Mouse (Mus musculus) embryo, embryonic 10 days (tissue): ENCODE results near the gene Nek9.
A peak's percentile ranks its signal among the peaks of the same experiment; 100 is the strongest.

Experiments
- DNase-seq: peaks from one replicate; pipeline ENCODE4 v3.0.0-alpha.2; 2015; ENCODE audit warnings: low spot score

The Nek9 gene

DNA sequence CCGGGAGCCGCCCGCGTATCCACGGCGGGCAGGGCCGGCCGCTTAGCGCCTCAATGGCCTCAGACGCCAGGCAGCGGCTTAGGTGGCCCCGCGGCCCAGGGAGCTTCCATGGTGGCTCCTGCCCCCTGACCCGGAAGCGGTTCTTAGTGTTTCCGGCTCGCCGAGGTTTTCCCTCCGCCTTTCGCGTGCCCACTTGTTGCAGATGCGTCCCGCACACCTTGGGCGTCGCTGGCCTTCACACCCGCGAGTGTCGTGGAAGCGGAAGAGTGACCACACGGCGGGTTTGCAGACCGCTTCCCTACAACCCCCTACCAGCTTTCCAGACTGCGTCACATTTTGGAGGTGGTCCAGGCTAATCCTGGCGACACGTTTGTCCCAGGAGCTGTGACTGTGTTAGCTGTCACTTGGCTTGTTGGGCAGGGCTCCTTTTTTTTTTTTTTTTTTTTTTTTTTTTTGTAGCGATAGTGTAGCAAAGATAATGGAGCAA is at the start of gene Nek9:
Gene Nek9 (minus strand): TSS at position 120 of the 487 bp plus-strand sequence.
- DNase-seq = peak; percentile 97

DNA sequence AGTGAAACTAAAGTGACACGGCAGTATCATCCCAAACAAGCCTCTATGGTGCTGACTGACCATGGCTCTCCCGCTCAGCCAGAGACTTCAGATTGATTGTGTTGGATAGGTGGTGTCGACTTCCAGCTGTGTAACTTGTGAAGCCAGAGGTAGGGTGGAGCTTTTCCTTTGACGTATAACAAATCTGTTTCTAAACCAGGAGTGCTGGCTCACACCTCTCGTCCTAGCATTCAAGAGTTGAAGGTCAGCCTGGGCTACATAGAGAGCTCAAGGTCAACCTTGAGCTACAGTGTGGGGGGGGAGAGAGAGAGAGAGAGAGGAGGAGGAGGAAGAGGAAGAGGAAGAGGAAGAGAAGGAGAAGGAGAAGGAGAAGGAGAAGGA is 46.8 kb upstream of the Nek9 start:
- no peak for DNase-seq

DNA sequence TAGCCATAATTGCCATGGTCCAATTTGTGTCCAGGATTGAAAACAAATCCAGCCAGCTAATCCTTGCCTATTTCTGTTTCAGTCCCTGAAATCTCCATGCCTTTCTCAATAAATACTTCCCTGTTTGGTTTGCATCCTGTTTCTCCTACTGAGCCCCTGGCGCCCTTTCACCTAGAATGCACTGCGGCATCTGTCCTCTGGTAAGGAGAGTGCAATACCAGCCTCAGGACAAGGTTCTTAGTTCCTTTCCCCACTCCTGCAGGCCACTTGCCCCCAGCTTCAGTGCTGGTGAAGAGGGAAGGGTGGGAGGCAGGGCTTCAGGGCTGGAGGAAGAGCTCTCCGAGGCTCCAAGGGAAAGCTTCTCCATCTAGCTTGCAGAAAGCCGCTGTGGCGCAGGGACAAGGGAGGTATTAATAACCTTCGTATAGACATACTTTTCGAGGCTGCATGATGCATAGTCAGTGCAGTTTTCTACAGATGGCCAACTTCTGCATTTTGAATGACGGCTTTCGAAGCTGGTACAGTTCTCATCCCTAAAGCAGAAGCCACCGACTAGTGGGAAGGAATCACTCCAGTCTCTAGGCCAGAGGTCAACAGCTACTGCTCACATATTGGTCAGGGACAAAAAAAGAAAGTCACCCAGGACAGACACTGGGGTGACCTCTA is 46.3 kb upstream of the Nek9 start:
- no peak for DNase-seq

DNA sequence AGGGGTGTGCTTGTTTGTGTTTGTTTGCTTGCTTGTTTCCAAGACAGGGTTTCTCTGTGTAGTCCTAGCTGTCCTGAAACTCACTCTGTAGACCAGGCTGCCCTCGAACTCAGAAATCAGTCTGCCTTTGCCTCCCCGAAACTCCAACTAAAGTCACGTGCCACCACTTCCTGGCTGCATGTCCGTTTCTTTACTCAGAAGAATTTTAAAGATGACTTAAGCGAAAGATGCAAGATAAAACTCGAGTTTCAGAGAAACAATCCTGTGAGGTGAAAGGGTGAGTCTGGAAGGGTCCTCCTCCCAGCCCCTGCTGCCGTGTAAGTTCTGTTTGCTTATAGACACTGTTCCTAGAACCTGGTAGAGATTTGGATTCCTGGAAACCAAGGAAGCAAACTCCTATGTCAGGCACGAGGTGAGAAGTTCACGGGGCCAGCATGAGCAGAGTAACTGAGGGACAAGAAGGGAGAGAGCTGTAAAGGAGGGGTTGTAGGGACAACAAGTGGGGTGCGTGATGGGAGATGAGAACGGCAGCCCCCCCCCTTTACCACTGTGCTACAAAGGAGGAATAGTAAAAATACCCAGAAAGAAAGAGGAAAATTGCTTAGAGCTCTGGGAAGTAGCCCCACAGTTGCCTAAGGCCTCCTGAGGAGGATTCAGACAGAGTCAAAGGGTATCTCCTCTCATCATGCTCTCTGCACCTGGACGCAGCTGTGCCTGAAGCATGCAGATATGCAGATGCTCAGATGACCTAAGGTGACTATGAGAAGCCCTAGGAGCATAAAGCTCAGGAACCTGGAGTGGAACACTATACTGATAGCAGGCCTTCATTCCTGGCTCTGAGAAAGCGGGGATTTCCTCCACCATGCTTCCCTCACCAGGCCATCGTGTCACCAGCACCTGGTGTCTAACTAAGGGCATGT is 43.9 kb upstream of the Nek9 start:
- DNase-seq = no peak

DNA sequence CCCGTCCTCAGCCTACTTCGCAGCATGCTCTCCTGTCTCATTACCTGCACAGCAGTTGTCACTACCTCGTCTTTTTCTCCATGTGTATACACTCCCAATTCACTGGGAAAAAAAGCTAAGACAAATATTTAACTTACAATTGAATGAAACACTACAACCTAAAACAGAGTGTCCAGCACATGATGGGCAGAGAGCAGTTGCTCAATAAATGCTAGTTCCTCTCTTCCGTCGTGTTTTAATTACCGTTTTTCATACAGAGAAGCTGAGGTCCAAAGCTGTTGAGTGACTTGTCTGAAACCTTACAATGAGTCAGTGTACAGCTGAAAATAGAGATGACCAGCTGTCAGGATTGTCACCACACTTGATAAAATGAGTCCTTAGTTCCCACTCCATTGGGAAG is 42.4 kb upstream of the Nek9 start:
- DNase-seq = no peak

DNA sequence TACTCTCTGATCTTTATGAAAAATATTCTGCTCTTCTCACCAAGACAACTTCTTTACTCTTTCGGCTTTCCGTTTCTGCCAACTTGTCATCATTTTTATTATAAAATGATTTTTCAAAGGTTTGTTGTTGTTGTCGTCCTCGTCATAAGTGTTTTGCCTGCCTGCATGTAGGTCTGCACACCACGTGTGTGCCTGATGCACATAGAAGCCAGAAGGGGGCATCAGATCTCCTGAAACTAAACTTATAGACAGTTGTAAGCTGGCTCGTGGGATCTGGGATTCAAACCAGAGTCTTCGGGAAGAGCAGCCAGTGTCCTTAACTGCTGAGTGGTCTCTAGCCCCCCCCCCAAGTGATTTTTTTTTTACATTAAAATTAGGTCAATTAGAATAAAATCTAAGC is 41.8 kb upstream of the Nek9 start:
- DNase-seq = no peak

DNA sequence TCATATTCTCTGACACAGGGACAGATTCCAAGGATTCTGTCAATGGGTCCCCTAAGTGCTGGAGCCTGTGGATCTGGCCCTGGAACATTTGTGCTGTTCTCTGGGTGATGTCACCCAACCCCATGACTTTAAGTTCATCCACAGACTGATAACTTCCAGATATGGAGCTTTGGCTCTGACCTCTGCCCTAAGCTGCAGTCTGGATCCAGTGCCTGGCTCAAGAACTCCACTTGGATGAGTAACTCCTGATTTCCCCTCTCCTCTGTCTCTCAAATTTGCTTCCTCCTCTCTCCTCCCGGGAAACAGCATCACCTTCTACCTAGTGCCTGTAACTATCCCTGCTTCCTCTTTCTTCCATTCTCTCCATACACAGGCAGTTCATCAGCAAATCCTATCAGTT is 41.1 kb upstream of the Nek9 start:
- DNase-seq = no peak

DNA sequence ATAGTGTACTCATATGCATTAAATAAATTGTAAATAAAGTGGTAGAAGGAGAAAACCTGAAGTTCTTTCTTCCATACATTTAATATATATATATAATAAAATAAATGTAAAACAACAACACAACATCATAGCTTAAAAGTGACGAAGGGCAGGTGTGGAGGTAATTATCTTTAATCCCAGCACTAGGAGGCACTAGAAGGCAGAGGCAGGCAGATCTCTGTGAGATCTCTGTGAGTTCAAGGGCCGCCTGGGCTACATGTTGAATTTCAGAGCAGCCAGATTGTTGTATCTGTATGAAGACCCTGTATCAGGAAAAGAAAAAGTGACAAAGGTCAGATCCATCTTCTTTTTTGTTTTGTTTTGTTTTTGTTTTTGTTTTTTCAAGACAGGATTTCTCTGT is 39.1 kb upstream of the Nek9 start:
- no peak for DNase-seq

DNA sequence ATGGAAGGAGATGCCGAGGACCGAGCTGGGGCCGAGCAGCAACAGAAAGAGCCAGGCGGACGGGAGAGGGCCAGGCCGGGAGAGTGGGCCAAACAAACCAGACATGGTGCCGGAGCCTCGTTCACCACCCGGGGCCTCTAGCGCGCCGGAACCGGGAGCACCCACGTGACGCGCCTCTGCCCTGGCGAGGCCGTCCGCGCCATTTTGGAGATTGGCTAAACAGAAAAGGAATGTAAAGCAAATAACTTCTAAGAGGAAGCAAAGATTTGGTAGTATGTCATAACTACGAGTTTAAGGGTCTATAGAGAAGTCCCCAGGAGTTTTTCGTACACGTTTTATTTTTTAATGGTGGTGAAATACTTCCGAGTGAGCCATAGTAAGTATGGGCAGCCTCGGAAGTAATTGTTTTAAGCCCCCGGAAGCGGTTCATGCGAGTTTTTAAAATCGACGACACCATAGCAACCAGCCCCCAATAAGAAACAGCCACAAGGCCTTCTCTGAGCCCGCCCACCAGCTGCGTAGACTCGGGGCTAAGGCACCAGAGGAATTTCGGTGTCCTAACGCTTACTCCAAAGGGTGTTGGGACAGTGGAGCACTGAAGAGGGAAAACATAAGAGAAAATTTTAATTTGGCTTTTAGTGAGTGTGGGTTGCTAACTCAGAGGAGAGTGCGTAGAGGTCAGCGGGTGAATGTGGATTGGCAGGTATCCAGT is 35.6 kb upstream of the Nek9 start, which contains the start of gene Tmed10:
Gene Tmed10 (minus strand): TSS at position 287 of the 712 bp plus-strand sequence.
- peak; percentile 94 for DNase-seq

DNA sequence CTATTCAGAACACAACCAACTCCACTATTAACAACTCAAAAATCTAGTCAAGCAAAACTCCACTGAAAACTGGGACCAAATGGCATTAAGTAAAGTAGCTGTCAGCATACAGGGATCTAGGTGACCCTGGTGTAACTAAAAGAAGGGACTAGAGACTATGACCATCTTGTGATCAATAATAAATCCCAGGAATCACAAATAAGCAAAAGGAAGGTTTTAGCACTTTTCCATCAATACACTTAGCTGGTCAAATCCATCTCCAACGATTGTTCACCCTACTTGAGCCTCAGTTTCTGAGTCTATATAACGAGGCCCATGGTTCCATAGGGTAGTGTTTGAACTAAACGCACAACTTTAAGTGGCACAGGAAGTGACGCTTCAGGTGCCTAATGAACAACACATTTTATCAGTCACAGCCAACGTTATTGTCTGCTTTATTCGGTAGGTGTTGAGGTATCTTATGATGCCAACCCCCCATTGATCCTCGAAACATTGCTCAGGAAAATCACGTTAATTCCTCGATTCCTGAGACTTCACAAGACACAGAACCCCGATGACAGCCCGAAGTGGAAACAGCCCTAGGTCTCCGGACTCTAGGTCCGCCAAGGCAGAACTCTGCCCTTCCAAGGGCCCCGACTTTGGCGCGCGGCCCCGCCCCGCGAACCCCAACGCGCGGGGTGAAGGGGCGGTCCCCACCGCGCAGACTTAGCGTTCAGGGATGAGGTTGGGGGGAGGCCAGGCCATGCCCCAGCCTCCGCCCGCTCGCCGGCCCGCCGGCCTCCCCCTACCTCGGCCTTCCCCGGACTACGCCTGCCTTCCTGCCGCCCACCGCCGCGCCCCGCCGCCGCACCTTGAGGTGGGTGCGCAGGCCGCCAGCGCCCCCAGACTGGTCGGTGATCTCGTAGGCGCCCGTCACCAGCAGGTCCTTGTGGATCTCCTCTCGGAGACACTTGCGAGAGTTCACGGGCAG is 34.7 kb upstream of the Nek9 start:
- DNase-seq = peak; percentile 55

DNA sequence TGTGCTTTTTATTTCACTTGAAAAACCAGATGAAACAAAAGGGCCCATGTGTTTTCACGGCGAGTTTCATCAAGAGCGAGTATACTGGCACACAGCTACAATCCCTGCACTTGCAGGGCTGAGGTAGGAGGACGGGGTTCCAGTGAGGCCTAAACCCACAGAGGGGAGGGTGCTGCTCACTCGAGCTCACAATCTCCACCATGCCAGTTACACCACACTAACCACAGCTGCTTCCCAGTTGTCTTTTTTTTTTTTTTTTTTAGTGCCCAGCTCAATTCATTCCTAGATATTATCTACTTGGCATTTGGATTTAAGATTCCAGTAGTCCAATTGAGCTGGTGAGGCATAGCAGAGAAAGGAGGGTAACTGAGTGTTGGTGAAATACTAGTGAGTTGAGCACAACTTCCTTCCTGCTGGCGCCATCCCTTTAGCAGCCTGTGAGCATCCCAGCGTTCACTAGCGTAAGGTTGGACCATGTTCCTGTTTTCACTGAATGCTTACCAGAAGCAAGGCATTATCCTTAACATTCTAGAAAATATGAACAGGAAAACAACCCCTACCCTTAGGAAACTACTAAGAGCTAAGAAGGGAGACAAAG is 33.0 kb upstream of the Nek9 start:
- no peak for DNase-seq

DNA sequence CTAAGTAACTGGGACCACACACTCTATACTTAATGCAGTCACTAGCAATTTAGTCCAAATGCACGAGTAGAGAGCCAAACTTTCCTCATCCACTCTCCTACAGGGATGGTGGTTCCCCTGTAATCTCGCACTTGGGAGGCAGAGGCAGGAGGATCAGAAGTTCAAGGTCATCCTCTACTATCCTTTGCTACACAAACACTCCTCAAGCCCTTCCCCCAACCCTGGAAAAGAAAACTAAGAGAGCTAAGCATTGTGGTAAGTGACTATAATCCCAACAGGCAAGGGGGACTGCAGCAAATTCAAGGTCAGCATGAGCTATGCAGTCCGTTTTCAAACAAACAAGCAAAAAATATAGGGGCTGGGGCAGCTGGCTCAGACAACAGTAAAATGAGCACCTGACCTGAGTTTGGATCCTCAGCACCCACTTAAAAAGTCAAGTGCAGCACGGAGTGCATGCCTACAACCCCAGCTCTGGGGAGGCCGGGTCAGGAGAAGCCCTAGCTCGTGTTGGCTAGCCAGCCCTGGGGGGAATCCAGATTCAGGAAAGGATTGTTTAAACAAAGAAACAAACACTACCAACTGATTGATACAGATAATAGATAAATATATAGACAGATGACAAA is 29.4 kb upstream of the Nek9 start:
- no peak for DNase-seq

DNA sequence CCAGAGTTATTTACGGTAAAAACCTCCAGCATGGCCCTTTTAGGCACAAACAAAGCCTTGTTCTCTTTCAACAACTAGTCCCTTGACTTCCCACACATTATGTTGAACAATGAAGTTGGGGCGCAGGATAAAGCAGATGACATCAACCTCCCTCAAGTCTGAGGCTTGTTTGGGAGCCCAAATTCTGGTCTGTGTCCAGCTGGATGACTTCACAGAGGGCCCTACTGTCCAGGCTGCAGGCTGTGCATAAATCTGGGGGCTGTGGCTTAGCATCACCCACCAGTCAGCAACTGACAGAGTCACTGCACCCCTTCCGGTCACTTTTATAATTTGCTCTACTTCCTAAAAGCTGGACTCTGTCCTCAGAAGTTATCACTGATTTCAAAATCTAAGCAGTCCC is 27.1 kb upstream of the Nek9 start:
- DNase-seq = no peak

DNA sequence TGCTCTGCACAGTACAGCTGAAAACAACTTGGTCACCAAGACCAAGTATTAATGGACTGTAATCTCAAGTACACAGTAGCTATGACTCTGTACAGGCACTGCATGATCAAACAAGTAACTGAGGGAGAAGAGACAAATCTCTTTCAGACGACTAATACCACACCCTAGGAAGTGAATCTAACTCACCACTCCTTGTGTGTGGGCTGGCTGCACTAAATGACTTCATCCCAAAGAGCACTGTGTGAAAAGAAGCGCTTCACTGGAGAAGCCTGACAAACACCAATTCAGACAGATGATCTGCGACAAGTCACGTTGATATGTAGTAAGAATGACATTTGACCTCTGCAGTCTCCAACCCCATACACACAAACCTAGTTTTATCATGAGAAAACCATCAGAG is 23.3 kb upstream of the Nek9 start:
- no peak for DNase-seq

DNA sequence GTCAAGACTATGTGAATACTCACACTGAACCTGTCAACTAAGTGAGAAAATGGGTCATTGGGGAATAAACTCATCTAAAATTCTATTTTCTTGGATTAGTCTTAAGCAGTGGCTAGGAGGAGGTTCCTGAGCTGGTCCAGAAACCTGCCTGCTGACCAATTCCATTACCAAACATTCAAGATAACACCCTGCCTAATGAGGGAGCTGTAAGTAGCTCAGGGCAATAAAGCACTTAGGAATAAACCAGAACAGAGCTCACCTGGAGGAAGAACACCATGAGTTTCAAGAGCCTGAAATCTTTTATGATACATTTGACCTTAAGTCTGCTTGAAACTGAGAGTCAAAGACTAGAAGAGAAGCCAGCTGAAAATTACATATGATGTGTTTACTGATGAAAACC is 22.4 kb upstream of the Nek9 start:
- no peak for DNase-seq

DNA sequence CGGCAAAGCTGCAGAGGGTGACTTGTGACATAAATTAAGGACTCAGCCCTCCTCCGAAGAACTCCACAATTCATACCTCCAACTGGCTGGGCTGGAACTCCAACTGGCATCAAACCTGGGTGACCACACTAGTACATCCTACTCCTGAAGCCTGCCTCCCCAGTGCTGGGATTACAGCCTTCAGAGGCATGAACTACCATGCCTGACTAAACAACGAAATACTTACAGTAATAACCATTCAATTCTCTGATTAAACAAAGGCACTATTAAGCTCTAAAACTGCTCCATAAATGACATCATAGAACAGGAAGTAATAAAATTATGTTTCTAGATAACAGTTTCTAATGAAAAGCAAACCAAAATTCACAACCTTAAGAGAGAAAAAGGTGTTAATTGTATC is 22.0 kb upstream of the Nek9 start:
- DNase-seq = no peak

DNA sequence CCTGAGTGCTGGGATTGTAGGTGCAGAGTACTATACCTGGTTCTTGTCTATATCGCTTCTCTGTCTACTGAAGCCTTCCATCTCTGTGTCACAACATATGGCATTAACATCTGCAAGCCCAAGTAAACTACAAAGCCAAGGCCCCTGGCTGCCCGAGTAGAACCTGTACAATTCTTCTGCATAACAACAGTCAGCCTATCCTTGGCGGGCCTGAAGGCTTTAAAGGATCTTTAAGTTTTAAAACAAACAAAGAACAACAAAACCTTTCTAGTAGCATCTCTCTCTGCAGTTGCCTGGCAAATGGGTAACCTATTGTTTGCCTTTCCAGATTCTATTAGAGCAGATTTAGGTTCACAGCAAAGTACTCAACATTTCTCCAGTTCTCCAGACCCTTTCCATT is 14.9 kb upstream of the Nek9 start:
- no peak for DNase-seq

DNA sequence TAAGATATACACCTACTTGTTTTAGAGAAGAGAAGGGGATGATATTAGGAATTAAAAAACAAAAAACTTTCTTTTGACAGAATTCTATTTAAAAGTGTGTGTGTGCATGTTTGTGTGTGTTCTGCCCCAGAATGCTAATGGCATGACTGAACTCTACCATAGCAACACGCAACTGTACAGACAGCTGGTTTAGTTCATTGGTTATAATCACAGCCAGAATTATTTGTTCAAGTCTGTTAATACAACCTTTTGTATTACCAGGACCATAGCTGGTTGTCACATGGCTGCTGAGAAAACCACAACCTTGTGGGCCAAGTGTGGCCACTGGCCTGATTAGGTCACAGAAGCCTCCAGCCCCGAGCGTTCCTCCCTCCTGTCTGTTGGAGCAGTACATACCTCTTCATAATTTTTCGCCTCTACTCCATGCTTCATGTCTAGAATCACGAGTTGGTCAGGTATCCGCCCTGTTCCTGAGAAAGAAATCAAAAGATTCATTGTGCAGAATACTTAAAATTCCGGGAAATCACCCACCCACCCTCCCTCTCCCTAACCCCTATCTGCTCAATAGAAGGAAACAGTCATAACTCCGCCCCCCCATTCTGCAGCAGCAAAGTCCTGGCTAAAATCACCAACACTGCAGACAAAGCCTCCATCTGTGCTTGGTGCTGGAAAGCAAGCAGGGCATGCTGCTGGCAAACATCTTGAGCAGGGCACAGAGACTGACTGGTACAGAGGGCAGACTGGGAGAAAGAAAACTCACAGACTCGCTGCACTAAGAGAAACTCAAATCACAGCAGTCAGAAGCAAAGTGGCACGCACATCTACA is 11.5 kb upstream of the Nek9 start:
- no peak for DNase-seq

DNA sequence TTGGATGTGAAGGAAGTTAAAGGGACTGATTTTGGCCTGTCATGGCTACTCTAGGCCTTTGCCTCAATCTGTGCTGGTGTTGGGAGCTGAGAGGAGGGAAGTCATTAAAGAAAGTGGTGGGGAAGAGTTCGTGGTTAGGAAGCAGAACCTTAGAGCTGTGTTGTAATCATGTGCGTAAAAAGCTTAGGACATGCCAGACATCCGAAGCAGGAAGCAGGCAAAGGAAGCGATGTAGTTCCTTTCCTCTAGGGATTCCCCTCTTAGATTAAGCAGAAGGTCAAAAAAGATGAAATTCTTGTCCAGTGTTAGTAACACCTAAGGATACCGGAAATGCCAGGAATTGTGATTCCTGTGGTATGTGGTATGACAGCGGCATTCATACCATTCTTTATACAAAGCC is 9.2 kb upstream of the Nek9 start:
- DNase-seq = peak; percentile 20

DNA sequence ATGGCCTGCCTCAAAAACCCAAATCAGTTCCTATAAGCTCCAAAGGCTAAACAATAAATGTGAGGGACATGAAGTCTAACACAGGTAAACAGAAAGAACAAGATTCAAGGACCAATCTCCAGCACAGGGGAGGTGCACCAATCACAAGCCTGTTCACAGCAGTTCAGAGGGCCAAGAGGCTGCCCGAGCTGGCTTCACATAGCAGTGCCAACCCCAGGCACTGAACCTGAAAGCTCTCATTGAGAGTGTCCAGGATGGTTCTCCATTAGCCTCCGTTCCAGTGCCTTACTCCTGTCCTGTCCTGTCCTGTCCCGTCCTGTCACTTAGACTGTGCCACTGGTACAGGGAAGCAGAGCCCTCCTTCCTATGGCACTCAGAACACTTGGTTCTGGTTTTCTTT is 8.0 kb upstream of the Nek9 start:
- no peak for DNase-seq
